Mouse (Mus musculus): ENCODE measurements around the gene Cldn10. TPM values are rescaled to one million over a fixed set of nuclear protein-coding genes. Genes with fewer than 3 reads are reported as not detected.
A peak's percentile ranks its signal among the peaks of the same experiment; 100 is the strongest.

Gene Cldn10
- polyA plus RNA-seq, 1 experiment = 232 TPM

GRCm38 (mm10) chr14:118848171-118848570 is 60.5 kb downstream of the Cldn10 start:
- DNase-seq = no peak
- Histone ChIP-seq H3K4me1 (ENCODE audit: control insufficient read depth, insufficient read depth, low read length) (no peaks in the 10 kb centered on the region; the same call in 1 of the 2 replicates), H3K4me3 (ENCODE audit: insufficient read depth, low read depth, low read length) (no peak overlapping the region), H3K27me3 (replicated peaks; ENCODE audit: control insufficient read depth, insufficient read depth, low read length) (no peaks in the 10 kb centered on the region), H3K36me3 (ENCODE audit: control insufficient read depth, insufficient read depth, low read length) (no peaks in the 10 kb centered on the region; the same call in 1 of the 2 replicates), H3K27ac (ENCODE audit: insufficient read depth, low read depth, low read length) (no peak overlapping the region)
- 58% methylated on average over 7 of the region's 7 CpGs for WGBS
- TF ChIP-seq POLR2A (IDR thresholded peaks at IDR 0.05; ENCODE audit: low read depth, low read length) (no peak), CTCF (conservative IDR thresholded peaks at IDR 0.05; ENCODE audit: insufficient read depth, insufficient read length, low read depth, low read length) (no peak)

- Histone ChIP-seq H3K36me3 (ENCODE audit: control insufficient read depth, insufficient read depth, low read length) (no peaks in the 10 kb centered on the region; the same call in 1 of the 2 replicates), H3K27ac (ENCODE audit: insufficient read depth, low read depth, low read length) (no peak overlapping the region), H3K4me3 (ENCODE audit: insufficient read depth, low read depth, low read length) (no peak overlapping the region), H3K4me1 (ENCODE audit: control insufficient read depth, insufficient read depth, low read length) (peaks cover 3% of the 10 kb centered on the region; the same call in 1 of the 2 replicates), H3K27me3 (replicated peaks; ENCODE audit: control insufficient read depth, insufficient read depth, low read length) (no peaks in the 10 kb centered on the region)
- no peak for DNase-seq
- TF ChIP-seq CTCF (conservative IDR thresholded peaks at IDR 0.05; ENCODE audit: insufficient read depth, insufficient read length, low read depth, low read length) = no peak
- TF ChIP-seq POLR2A (IDR thresholded peaks at IDR 0.05; ENCODE audit: low read depth, low read length) = no peak
- WGBS = 69% methylated on average over 11 of the region's 11 CpGs
These were observed 62.4 kb downstream of the Cldn10 start for GRCm38 (mm10) chr14:118850011-118850695.

DNA sequence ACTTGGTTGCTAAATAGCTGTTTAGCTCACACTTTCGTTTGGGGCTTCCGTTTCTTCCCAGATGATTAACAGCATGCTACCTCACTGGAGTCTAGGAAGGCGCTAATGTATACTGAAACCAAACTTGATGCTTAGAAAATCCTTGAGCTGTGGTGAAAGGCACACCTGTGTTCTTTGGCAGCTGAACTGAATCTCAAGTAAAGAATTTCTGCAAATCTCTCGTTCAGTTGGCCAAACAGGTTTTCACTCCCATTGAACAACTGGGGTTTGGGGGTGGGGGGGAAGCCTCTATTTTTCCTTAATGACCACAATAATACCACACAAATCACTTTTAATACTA is 63.0 kb downstream of the Cldn10 start:
- Histone ChIP-seq H3K4me3 (ENCODE audit: insufficient read depth, low read depth, low read length) (no peak overlapping the region), H3K36me3 (ENCODE audit: control insufficient read depth, insufficient read depth, low read length) (no peaks in the 10 kb centered on the region; the same call in 1 of the 2 replicates), H3K4me1 (ENCODE audit: control insufficient read depth, insufficient read depth, low read length) (peaks cover 5% of the 10 kb centered on the region; the same call in 1 of the 2 replicates), H3K27me3 (replicated peaks; ENCODE audit: control insufficient read depth, insufficient read depth, low read length) (no peaks in the 10 kb centered on the region), H3K27ac (ENCODE audit: insufficient read depth, low read depth, low read length) (no peak overlapping the region)
- DNase-seq = no peak
- WGBS = 48% methylated on average over 4 of the region's 4 CpGs
- TF ChIP-seq CTCF (conservative IDR thresholded peaks at IDR 0.05; ENCODE audit: insufficient read depth, insufficient read length, low read depth, low read length) = no peak
- TF ChIP-seq POLR2A (IDR thresholded peaks at IDR 0.05; ENCODE audit: low read depth, low read length) = no peak

DNA sequence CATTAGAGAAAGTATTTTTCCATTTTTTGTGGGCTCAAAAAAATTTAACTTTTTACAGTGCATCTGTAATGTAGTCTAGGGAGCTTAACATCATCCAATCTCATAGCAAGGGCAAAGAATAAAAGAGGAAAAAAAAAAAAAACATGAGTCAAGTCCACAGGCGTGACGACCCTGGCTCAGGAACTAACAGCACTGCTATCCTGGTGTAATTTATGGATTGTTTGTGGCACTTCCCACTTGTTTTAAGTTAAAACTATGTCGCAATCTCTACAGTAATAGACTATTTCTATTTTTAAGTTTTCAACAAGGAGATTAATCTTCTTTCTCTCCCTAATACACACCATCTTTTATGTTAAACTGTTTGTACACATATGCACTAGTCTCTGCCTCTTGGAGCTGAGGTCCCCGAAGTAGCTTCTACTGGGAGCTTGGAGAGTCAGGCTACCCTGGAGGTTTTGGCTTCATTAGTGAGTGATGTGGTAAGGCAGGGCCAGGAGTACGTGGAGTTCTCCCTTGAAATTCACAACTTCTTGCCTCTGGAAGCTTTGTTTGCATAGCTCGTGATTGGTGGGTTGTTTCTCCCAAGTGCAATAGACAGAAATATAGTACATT is 63.9 kb downstream of the Cldn10 start:
- Histone ChIP-seq H3K4me1 (ENCODE audit: control insufficient read depth, insufficient read depth, low read length) (peaks cover 5% of the 10 kb centered on the region; the same call in 1 of the 2 replicates), H3K27me3 (replicated peaks; ENCODE audit: control insufficient read depth, insufficient read depth, low read length) (no peaks in the 10 kb centered on the region), H3K27ac (ENCODE audit: insufficient read depth, low read depth, low read length) (0 out of 2 replicates have a peak overlapping the region, but pooled peaks have one; percentile 43), H3K36me3 (ENCODE audit: control insufficient read depth, insufficient read depth, low read length) (no peaks in the 10 kb centered on the region; the same call in 1 of the 2 replicates), H3K4me3 (ENCODE audit: insufficient read depth, low read depth, low read length) (no peak overlapping the region)
- WGBS = 41% methylated on average over 6 of the region's 6 CpGs
- TF ChIP-seq CTCF (conservative IDR thresholded peaks at IDR 0.05; ENCODE audit: insufficient read depth, insufficient read length, low read depth, low read length) = no peak
- TF ChIP-seq POLR2A (IDR thresholded peaks at IDR 0.05; ENCODE audit: low read depth, low read length) = no peak
- no peak for DNase-seq

DNA sequence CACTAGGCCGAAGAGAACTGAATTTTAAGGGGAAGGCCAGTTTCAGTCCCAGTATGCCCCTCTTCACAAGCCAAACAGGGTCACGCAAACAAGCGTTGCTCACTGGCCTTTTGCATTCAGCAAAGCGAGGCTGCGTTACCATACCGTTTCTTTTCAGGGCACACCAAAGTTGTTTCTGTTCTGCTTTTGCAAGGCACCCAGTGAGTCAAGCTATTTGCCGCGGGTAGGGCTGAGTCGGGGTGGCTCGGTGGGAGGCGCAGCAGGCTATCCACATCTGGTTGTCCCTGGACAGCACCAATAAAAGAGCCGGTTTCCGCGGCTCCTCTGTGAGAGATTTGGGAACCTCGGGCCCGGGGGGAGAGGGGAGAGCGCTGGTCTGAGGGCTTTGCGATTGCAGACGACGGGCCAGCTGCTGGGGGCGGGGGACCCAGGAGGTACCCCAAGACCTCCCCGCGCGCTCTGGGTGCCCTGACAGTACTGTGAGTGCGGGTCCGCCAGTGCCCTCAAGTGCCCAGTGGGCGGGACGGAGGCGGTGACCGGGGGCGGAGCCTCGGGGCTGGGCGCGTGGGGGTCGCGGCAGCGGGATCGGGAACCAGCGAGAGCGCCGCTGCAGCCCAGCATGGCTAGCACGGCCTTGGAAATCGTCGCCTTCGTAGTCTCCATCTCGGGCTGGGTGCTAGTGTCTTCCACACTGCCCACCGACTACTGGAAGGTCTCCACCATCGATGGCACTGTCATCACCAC is 66.8 kb downstream of the Cldn10 start:
- Histone ChIP-seq H3K36me3 (ENCODE audit: control insufficient read depth, insufficient read depth, low read length) (no peaks in the 10 kb centered on the region), H3K27me3 (replicated peaks; ENCODE audit: control insufficient read depth, insufficient read depth, low read length) (no peaks in the 10 kb centered on the region), H3K27ac (ENCODE audit: insufficient read depth, low read depth, low read length) (peak overlapping the region; percentile 58), H3K4me3 (ENCODE audit: insufficient read depth, low read depth, low read length) (peak overlapping the region; percentile 64), H3K4me1 (ENCODE audit: control insufficient read depth, insufficient read depth, low read length) (peaks cover 5% of the 10 kb centered on the region; the same call in 1 of the 2 replicates)
- TF ChIP-seq POLR2A (IDR thresholded peaks at IDR 0.05; ENCODE audit: low read depth, low read length) = peak; percentile 31
- no peak for TF ChIP-seq CTCF (conservative IDR thresholded peaks at IDR 0.05; ENCODE audit: insufficient read depth, insufficient read length, low read depth, low read length)
- peak; percentile 65 for DNase-seq
- WGBS = 10% methylated on average over 48 of the region's 48 CpGs

DNA sequence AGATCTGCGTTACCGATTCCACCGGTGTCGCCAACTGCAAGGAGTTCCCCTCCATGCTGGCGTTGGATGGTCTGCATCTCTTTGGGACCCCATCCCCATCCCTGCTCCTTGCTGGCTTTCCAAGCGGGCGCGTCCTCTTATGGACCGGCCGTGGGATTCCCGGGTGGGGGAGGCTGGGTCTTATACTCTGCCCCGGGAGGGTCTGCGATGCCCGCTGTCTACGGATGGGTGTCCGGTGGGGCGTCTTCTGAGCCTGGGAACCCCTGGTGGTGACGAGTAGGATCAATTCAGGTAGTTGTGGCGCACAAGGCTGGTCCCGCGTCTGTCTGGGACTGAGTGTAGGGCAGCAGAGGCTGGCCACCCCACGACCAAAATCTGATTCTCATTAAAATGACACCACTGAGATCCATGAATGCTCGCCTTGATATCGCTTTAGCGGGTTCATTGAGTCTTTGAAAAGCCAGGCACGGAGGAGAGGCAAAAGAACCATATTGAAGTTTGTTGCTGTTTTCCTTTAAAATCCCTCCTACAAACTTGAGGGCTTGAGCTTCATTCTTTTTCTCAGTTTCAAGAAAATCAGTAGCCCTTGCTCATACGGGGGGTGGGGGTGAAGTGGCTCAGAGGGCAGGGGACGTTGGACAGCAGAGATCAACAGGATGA is 67.6 kb downstream of the Cldn10 start:
- no peak for DNase-seq
- 21% methylated on average over 28 of the region's 28 CpGs for WGBS
- no peaks in the 10 kb centered on the region for H3K36me3 ChIP-seq (ENCODE audit: control insufficient read depth, insufficient read depth, low read length)
- no peaks in the 10 kb centered on the region for H3K27me3 ChIP-seq (replicated peaks; ENCODE audit: control insufficient read depth, insufficient read depth, low read length)
- H3K4me1 ChIP-seq (ENCODE audit: control insufficient read depth, insufficient read depth, low read length) = peaks cover 5% of the 10 kb centered on the region; the same call in 1 of the 2 replicates
- peak overlapping the region; percentile 29 for H3K27ac ChIP-seq (ENCODE audit: insufficient read depth, low read depth, low read length)
- no peak for TF ChIP-seq POLR2A (IDR thresholded peaks at IDR 0.05; ENCODE audit: low read depth, low read length)
- no peak for TF ChIP-seq CTCF (conservative IDR thresholded peaks at IDR 0.05; ENCODE audit: insufficient read depth, insufficient read length, low read depth, low read length)
- peak overlapping the region; percentile 64 for H3K4me3 ChIP-seq (ENCODE audit: insufficient read depth, low read depth, low read length)
